Mouse (Mus musculus) WW6 (cell line): ENCODE data around the gene Ramp2.

Source experiments
- DNase-seq: peaks from one replicate; pipeline ENCODE4 v3.0.0-alpha.2; 2013; ENCODE audit warnings: low read depth, low spot score

Gene Ramp2

GRCm38 (mm10) chr11:101235429-101235828, 10.4 kb upstream of the Ramp2 start:
- no peak for DNase-seq

- no peak for DNase-seq
Measured at GRCm38 (mm10) chr11:101236782-101237181, 9.0 kb upstream of the Ramp2 start.

- no peak for DNase-seq
Measured at GRCm38 (mm10) chr11:101238071-101238647, 7.7 kb upstream of the Ramp2 start.

GRCm38 (mm10) chr11:101245071-101245470, 757 bp upstream of the Ramp2 start:
- DNase-seq: no peak

GRCm38 (mm10) chr11:101246702-101247012, 829 bp downstream of the Ramp2 start:
- no peak for DNase-seq

GRCm38 (mm10) chr11:101247521-101248030, 1.7 kb downstream of the Ramp2 start:
- no peak for DNase-seq

- peak; percentile 79 for DNase-seq
Measured at GRCm38 (mm10) chr11:101248258-101248994, 2.6 kb downstream of the Ramp2 start.

- no peak for DNase-seq
Measured at GRCm38 (mm10) chr11:101251031-101251430, 5.2 kb downstream of the Ramp2 start.

- no peak for DNase-seq
Measured at GRCm38 (mm10) chr11:101252941-101253340, 7.1 kb downstream of the Ramp2 start.

- DNase-seq: peak; percentile 67
Measured at GRCm38 (mm10) chr11:101253613-101254389, 8.0 kb downstream of the Ramp2 start, which contains the start of gene Vps25. Gene Vps25 (plus strand): TSS chr11:101253707.

GRCm38 (mm10) chr11:101255826-101256775, 10.3 kb downstream of the Ramp2 start:
- no peak for DNase-seq

GRCm38 (mm10) chr11:101259261-101259712, 13.5 kb downstream of the Ramp2 start:
- DNase-seq: no peak

- no peak for DNase-seq
Measured at GRCm38 (mm10) chr11:101259948-101260825, 14.4 kb downstream of the Ramp2 start, which contains the start of gene Wnk4. Gene Wnk4 (plus strand): TSS chr11:101260567.

- no peak for DNase-seq
Measured at GRCm38 (mm10) chr11:101260826-101261380, 15.1 kb downstream of the Ramp2 start.

- DNase-seq: no peak
Measured at GRCm38 (mm10) chr11:101262272-101262967, 16.6 kb downstream of the Ramp2 start.

- no peak for DNase-seq
Measured at GRCm38 (mm10) chr11:101263138-101263988, 17.5 kb downstream of the Ramp2 start.

- no peak for DNase-seq
Measured at GRCm38 (mm10) chr11:101263989-101264280, 18.1 kb downstream of the Ramp2 start.

- DNase-seq: no peak
Measured at GRCm38 (mm10) chr11:101264954-101265471, 19.2 kb downstream of the Ramp2 start.
